Mouse (Mus musculus): ENCODE results near the gene Mdm2. TPM values are rescaled to one million over a fixed set of nuclear protein-coding genes. Genes with fewer than 3 reads are reported as not detected.

The Mdm2 gene
- polyA plus RNA-seq, 1 experiment, result 83.0 TPM

DNA sequence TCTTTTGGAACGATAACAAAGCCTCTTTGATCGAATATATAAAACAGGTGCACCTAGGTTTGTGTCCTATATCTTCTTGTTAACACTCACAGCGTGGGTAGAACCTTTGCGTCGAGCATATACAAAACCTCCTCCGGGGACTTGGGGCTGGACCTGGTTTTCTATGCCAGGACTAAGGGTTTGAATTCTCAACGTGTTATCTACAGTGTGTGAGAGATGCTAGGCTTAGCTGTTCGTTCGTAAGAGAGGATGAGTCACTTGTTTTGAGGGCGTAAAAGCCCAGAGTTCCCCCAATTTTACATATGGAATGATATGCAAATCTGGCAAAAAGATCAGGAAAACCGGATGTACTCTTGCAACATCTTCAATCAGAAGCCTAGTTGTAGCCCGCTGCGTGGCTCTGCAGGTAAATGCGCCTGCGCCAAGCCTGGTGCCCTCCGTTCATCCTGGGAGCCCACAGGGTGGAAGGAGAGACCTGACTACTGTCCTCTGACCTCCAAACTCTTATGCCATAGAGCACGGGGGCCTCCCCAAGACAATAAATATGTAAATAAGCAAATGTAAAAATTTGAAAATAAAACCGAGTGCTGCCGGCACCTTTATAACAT, 34.4 kb downstream of the Mdm2 start:
- DNase-seq, result peak; percentile 29
- Histone ChIP-seq H3K27ac (ENCODE audit: control insufficient read depth, insufficient read depth, low read length) (peak overlapping the region; percentile 19), H3K27me3 (ENCODE audit: control insufficient read depth, insufficient read depth, low read length) (no peaks in the 10 kb centered on the region; the same call in 1 of the 2 replicates), H3K36me3 (ENCODE audit: control insufficient read depth, insufficient read depth, low read length) (no peaks in the 10 kb centered on the region), H3K4me1 (replicated peaks; ENCODE audit: control insufficient read depth, insufficient read depth, low read length) (peaks cover 11% of the 10 kb centered on the region), H3K4me3 (ENCODE audit: control insufficient read depth, insufficient read depth, low read length) (peak overlapping the region; percentile 25; the same call in 1 of the 2 replicates)
- 36% methylated on average over 19 of the region's 19 CpGs for WGBS
- TF ChIP-seq POLR2A (IDR thresholded peaks at IDR 0.05; ENCODE audit: control insufficient read depth, extremely low read depth, insufficient read depth, low read length, poor library complexity) (no peak), CTCF (IDR thresholded peaks at IDR 0.05; ENCODE audit: borderline replicate concordance, control insufficient read depth, extremely low read depth, insufficient read depth, low read length, poor library complexity) (no peak)

DNA sequence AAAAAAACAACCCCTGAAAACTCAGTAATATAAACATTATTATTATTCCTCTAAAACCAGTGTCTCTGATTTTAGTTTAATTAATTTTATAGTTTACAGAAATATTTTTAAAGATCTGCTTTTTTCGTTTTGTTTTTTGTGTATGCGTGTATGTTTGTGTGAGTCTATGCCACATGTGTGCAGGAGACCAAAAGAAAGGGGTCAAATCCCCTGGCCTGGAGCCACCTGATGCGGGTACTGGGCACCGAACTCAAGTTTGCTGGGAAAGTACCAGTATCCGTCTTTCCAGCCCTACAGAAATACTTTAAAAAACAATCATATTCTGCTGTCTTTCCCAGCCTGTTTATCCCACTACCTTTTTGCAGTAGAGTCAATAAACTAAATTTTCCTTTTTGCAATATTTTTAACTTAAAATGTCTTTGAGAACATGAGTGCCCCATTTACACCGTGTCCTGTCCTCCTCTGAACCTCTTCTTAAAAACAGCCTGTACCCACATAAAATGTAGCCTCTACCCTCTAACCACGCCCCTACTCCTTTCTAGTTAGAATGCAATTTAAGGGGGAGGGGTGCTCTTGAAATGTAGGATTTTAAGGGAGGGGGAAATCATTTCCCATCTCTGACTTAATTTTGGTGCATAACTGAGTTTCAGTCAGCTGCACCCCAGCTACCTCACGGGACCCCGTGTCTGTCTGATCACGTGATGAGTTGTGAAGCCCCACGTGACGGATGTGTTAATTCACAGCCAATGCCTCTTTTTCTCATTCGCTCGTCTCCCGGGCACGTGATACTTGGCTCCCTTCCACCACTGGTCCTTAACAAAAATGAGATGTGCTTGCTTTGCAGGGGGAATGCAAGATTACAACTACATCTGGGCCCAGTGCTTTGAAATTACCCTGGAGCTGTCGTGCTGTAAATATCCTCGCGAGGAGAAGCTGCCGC, 35.2 kb downstream of the Mdm2 start:
- DNase-seq, result peak; percentile 80
- H3K4me3 ChIP-seq (ENCODE audit: control insufficient read depth, insufficient read depth, low read length), result peak overlapping the region; percentile 14; the same call in 1 of the 2 replicates

GRCm38 (mm10) chr10:117674359-117675019, 36.1 kb downstream of the Mdm2 start:
- WGBS, result 70% methylated on average over 3 of the region's 3 CpGs
- H3K27ac ChIP-seq (ENCODE audit: control insufficient read depth, insufficient read depth, low read length), result no peak overlapping the region
- H3K4me1 ChIP-seq (replicated peaks; ENCODE audit: control insufficient read depth, insufficient read depth, low read length), result peaks cover 11% of the 10 kb centered on the region
- TF ChIP-seq POLR2A (IDR thresholded peaks at IDR 0.05; ENCODE audit: control insufficient read depth, extremely low read depth, insufficient read depth, low read length, poor library complexity) (no peak), CTCF (IDR thresholded peaks at IDR 0.05; ENCODE audit: borderline replicate concordance, control insufficient read depth, extremely low read depth, insufficient read depth, low read length, poor library complexity) (no peak)
- no peaks in the 10 kb centered on the region for H3K36me3 ChIP-seq (ENCODE audit: control insufficient read depth, insufficient read depth, low read length)
- no peaks in the 10 kb centered on the region; the same call in 1 of the 2 replicates for H3K27me3 ChIP-seq (ENCODE audit: control insufficient read depth, insufficient read depth, low read length)
- no peak for DNase-seq
- no peak overlapping the region for H3K4me3 ChIP-seq (ENCODE audit: control insufficient read depth, insufficient read depth, low read length)

More for the DNA sequence above, 35.2 kb downstream of the Mdm2 start:
- no peaks in the 10 kb centered on the region for H3K36me3 ChIP-seq (ENCODE audit: control insufficient read depth, insufficient read depth, low read length)
- WGBS, result 32% methylated on average over 20 of the region's 20 CpGs
- peak overlapping the region; percentile 19 for H3K27ac ChIP-seq (ENCODE audit: control insufficient read depth, insufficient read depth, low read length)
- peaks cover 11% of the 10 kb centered on the region for H3K4me1 ChIP-seq (replicated peaks; ENCODE audit: control insufficient read depth, insufficient read depth, low read length)
- TF ChIP-seq POLR2A (IDR thresholded peaks at IDR 0.05; ENCODE audit: control insufficient read depth, extremely low read depth, insufficient read depth, low read length, poor library complexity) (no peak), CTCF (IDR thresholded peaks at IDR 0.05; ENCODE audit: borderline replicate concordance, control insufficient read depth, extremely low read depth, insufficient read depth, low read length, poor library complexity) (no peak)
- H3K27me3 ChIP-seq (ENCODE audit: control insufficient read depth, insufficient read depth, low read length), result no peaks in the 10 kb centered on the region; the same call in 1 of the 2 replicates

- no peak for DNase-seq
- no peaks in the 10 kb centered on the region; the same call in 1 of the 2 replicates for H3K27me3 ChIP-seq (ENCODE audit: control insufficient read depth, insufficient read depth, low read length)
- H3K4me3 ChIP-seq (ENCODE audit: control insufficient read depth, insufficient read depth, low read length), result no peak overlapping the region
- H3K4me1 ChIP-seq (replicated peaks; ENCODE audit: control insufficient read depth, insufficient read depth, low read length), result peaks cover 11% of the 10 kb centered on the region
- H3K36me3 ChIP-seq (ENCODE audit: control insufficient read depth, insufficient read depth, low read length), result no peaks in the 10 kb centered on the region
- no peak for TF ChIP-seq POLR2A (IDR thresholded peaks at IDR 0.05; ENCODE audit: control insufficient read depth, extremely low read depth, insufficient read depth, low read length, poor library complexity)
- TF ChIP-seq CTCF (IDR thresholded peaks at IDR 0.05; ENCODE audit: borderline replicate concordance, control insufficient read depth, extremely low read depth, insufficient read depth, low read length, poor library complexity), result no peak
- H3K27ac ChIP-seq (ENCODE audit: control insufficient read depth, insufficient read depth, low read length), result no peak overlapping the region
- WGBS, result 100% methylated on average over 1 of the region's 1 CpGs
These were observed 36.6 kb downstream of the Mdm2 start for GRCm38 (mm10) chr10:117673913-117674312.

GRCm38 (mm10) chr10:117672693-117673092, 37.9 kb downstream of the Mdm2 start:
- H3K27ac ChIP-seq (ENCODE audit: control insufficient read depth, insufficient read depth, low read length), result no peak overlapping the region
- 91% methylated on average over 7 of the region's 7 CpGs for WGBS
- H3K27me3 ChIP-seq (ENCODE audit: control insufficient read depth, insufficient read depth, low read length), result no peaks in the 10 kb centered on the region; the same call in 1 of the 2 replicates
- H3K36me3 ChIP-seq (ENCODE audit: control insufficient read depth, insufficient read depth, low read length), result no peaks in the 10 kb centered on the region
- TF ChIP-seq POLR2A (IDR thresholded peaks at IDR 0.05; ENCODE audit: control insufficient read depth, extremely low read depth, insufficient read depth, low read length, poor library complexity), result no peak
- TF ChIP-seq CTCF (IDR thresholded peaks at IDR 0.05; ENCODE audit: borderline replicate concordance, control insufficient read depth, extremely low read depth, insufficient read depth, low read length, poor library complexity), result no peak
- H3K4me3 ChIP-seq (ENCODE audit: control insufficient read depth, insufficient read depth, low read length), result no peak overlapping the region
- H3K4me1 ChIP-seq (replicated peaks; ENCODE audit: control insufficient read depth, insufficient read depth, low read length), result peaks cover 11% of the 10 kb centered on the region
- no peak for DNase-seq

Measured in thymus, adult 2 months (tissue).